Mouse (Mus musculus) layer of hippocampus, adult 2 months (tissue): ENCODE measurements at regions not wholly inside any gene's neighbourhood (a gene's known extent, or its start where the extent isn't known, plus 50 kb on each side); places are given as distances from the start of the nearest gene placed in this dataset.
A peak's percentile ranks its signal among the peaks of the same experiment; 100 is the strongest.
"Not testable (repeated sequence)": the region's sequence is repeated elsewhere in the genome, so short reads cannot be mapped to it uniquely, and the experiment has no call there.

Experiments used
- DNase-seq, 2 experiments: peaks; one replicate each; pipeline ENCODE4 v3.0.0; 2022; ENCODE audit warnings: low spot score in 2 of 2
- H3K27ac ChIP-seq: fragments of 200-600 bp; 2 replicates; pipeline ENCODE4 v1.8.1; 2022
- H3K4me3 ChIP-seq: fragments of 200-600 bp; 2 replicates; pipeline ENCODE4 v1.8.1; 2022; ENCODE audit warnings: mild to moderate bottlenecking
- CTCF ChIP-seq: fragments of 200-600 bp; conservative IDR thresholded peaks from 2 replicates; pipeline ENCODE4 v1.8.1; 2022; ENCODE audit warnings: antibody characterized with exemption, mild to moderate bottlenecking, moderate library complexity

GRCm38 (mm10) chr3:126227575-126227974 is 135.9 kb upstream of the Arsj start:
- Histone ChIP-seq H3K4me3 (no peak overlapping the region), H3K27ac (no peak overlapping the region)
- no peak for TF ChIP-seq CTCF
- no peak for DNase-seq

DNA sequence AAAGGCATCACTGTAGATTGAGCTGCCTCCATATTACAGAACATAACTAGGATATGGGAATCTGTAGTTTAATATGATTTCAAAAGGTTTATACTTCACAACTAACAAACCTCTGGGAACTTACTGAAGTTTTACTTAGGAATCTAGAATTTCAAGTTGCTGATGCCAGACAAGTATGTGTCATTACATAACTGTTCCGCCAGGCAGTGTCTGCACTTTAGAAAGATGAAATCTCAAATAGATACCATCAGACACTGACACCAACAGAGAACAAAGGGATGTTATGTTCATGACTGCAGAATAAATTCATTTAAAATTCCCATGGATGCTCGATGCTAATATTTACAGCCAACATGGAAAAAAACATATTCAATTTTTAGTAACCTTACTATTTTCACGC is 117.7 kb upstream of the Arsj start:
- DNase-seq, result no peak
- no peak for TF ChIP-seq CTCF
- H3K27ac ChIP-seq, result no peak overlapping the region
- H3K4me3 ChIP-seq, result no peak overlapping the region

DNA sequence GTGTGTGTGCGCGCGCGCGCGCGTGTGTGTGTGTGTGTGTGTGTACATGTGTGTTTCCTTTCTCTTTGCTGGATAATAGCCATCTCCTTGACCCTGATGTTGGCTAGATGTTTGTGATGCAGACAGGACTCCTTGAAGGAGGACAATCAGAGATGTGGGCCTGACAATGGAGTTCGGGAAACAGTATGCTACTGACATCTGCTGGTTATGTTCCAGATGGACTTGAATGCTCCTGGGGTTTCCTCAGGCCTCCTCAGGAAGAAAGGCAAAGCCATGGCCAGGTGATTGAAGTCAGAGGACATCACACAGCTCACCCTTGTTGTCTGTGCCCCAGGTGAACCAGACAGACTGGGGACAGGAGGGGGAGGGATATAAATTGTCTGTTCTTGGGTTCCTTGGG is 102.2 kb upstream of the Arsj start:
- peak; percentile 41 for TF ChIP-seq CTCF
- DNase-seq, result no peak
- H3K4me3 ChIP-seq, result no peak overlapping the region
- no peak overlapping the region for H3K27ac ChIP-seq

DNA sequence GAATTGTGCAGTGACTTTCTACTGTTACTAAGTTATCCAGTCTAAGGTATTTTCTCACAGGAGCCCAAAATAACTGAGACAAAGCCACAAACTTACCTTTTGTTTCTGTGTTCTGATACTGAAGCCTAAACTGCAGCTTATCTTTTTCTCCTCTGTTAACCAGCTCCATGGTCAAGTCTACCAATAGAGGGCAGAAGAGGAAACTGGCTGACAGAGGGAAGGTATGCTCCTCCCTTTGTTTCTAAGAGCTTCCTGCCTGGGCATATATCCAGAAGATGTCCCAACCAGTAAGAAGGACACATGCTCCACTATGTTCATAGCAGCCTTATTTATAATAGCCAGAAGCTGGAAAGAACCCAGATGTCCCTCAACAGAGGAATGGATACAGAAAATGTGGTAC is 91.5 kb upstream of the Arsj start:
- not testable (repeated sequence) for H3K4me3 ChIP-seq, H3K27ac ChIP-seq, DNase-seq

GRCm38 (mm10) chr3:126273566-126273965 is 89.9 kb upstream of the Arsj start:
- Histone ChIP-seq H3K27ac (no peak overlapping the region), H3K4me3 (no peak overlapping the region)
- no peak for DNase-seq
- no peak for TF ChIP-seq CTCF

- no peak for TF ChIP-seq CTCF
- no peak for DNase-seq
- no peak overlapping the region for H3K4me3 ChIP-seq
- no peak overlapping the region for H3K27ac ChIP-seq
These were observed 87.3 kb upstream of the Arsj start for GRCm38 (mm10) chr3:126276008-126276700.

DNA sequence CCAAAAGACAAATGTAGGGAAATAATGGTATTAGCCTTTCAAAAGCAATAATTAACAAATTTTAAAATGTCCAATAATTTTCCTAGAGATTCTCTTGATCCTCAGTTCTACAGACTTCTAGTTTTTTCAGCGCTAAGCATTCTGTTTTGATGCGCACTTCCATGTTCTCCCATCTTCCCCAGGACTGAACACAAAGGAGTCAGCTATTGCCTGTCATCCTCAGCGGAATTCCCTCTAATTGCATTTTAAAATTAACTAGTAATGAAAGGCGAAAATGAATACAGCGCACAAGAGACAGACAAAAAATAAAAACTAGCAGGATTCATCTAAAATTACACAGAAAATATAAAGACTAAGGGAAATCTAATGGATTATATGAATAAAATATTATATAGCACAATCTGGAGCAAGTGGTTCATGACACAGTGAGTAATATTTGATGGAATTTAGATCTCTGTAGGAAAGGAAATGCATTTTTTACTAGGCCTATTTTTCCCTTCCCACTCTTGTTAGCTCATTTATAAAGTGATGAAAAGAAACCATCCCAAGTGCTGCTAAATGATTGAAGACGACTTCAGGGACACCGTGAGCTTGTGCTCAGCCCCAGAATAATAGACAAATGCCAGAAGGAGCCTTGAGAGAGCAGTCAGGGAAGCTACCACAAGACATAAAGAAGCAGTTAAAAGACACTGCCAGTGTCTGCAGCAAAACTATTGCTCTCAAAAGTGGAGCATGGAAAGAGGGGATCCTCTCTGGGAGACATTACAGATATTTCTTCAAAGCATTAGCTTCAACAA is 79.0 kb upstream of the Arsj start:
- DNase-seq, result no peak
- H3K27ac ChIP-seq, result no peak overlapping the region

DNA sequence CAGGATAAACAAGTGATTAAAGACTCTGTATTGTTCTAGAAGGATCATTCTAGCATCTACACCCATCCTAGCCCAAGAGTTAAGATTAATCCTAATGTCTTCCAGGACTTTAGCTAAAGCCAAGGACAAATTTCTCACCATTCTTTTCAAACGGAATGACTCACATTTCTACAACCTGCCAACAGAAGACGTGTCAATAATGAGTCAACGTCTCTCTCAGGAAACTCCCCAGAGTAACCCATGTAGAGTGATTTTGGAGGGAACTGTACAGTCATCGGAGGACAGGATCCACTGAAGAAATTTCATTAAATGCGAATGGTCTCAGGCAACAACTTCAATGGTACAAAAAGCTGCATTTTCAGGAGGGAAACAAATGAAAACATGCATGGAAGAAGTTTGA is 71.2 kb upstream of the Arsj start:
- DNase-seq, result no peak
- no peak for TF ChIP-seq CTCF
- no peak overlapping the region for H3K4me3 ChIP-seq
- no peak overlapping the region for H3K27ac ChIP-seq

More for the DNA sequence above, 79.0 kb upstream of the Arsj start:
- no peak overlapping the region for H3K4me3 ChIP-seq
- no peak for TF ChIP-seq CTCF

- Histone ChIP-seq H3K4me3 (no peak overlapping the region), H3K27ac (no peak overlapping the region)
- no peak for DNase-seq
- no peak for TF ChIP-seq CTCF
These were observed 70.7 kb upstream of the Arsj start for GRCm38 (mm10) chr3:126292830-126293229.

GRCm38 (mm10) chr3:126293645-126294044 is 69.8 kb upstream of the Arsj start:
- no peak for DNase-seq
- Histone ChIP-seq H3K4me3 (no peak overlapping the region), H3K27ac (no peak overlapping the region)
- no peak for TF ChIP-seq CTCF

- no peak for DNase-seq
- TF ChIP-seq CTCF, result no peak
- no peak overlapping the region for H3K27ac ChIP-seq
- H3K4me3 ChIP-seq, result no peak overlapping the region
These were observed 67.6 kb upstream of the Arsj start for GRCm38 (mm10) chr3:126295932-126296331.

DNA sequence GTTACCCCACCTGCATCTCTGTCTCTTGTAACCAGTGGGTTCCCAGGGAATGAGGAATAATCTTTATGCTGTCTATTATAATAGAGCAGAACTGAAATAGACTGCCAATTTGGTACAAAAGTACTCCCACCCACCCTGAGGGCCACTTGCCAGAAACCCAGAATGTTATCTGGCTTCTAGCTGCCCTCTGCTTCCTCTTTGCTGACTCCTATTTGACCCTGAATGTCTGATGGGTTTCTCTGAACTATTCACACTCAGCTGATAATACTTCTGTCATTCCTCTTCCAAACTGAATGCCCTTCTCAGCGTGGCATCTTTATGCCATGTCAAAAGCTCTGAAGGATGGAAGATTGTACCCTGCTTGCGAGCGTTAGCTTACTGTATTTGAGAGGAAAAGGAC is 64.2 kb upstream of the Arsj start:
- no peak for TF ChIP-seq CTCF
- DNase-seq, result no peak
- Histone ChIP-seq H3K27ac (no peak overlapping the region), H3K4me3 (no peak overlapping the region)

GRCm38 (mm10) chr3:126308303-126308702 is 55.2 kb upstream of the Arsj start:
- no peak overlapping the region for H3K27ac ChIP-seq
- no peak for TF ChIP-seq CTCF
- H3K4me3 ChIP-seq, result no peak overlapping the region
- DNase-seq, result no peak
